Mouse (Mus musculus): Measurements from ENCODE around the gene Snx5. TPM values are rescaled to one million over a fixed set of nuclear protein-coding genes. Genes with fewer than 3 reads are reported as not detected.

Gene Snx5
- total RNA-seq, 2 experiments from 2014 or later, result 64.4 to 67.4 TPM

Other genes with a start within 250 kb of the Snx5 start
- gene Banf2, start 237.8 kb downstream of the Snx5 start, total RNA-seq (2021), result not detected
- gene Mgme1, start 243 bp downstream of the Snx5 start, total RNA-seq (2021), result 1 to 10 TPM; 3.2 to 3.4 TPM
- gene Ovol2, start 61.2 kb upstream of the Snx5 start, total RNA-seq (2021), result 1 to 10 TPM; 5.3 to 6.7 TPM
- 10 to 100 TPM; 32.0 to 33.7 TPM for gene Kat14, start 98.1 kb upstream of the Snx5 start, total RNA-seq (2021)
- gene Pet117, start 98.1 kb upstream of the Snx5 start, total RNA-seq (2021), result 1 to 10 TPM; 4.7 to 9.4 TPM

Data from left cerebral cortex, postnatal 14 days (tissue).